Mouse (Mus musculus): ENCODE measurements at regions not wholly inside any gene's neighbourhood (a gene's known extent, or its start where the extent isn't known, plus 50 kb on each side); places are given as distances from the start of the nearest gene placed in this dataset.

GRCm38 (mm10) chr9:43970858-43971257, 72.3 kb upstream of the Thy1 start:
- TF ChIP-seq MYOD1 (IDR thresholded peaks at IDR 0.05; ENCODE audit: control insufficient read depth, insufficient read length, low read depth) = no peak
- TF ChIP-seq CTCF (IDR thresholded peaks at IDR 0.05; ENCODE audit: control insufficient read depth, insufficient read depth, insufficient read length) = no peak
- TF ChIP-seq MYOG (IDR thresholded peaks at IDR 0.05; ENCODE audit: control insufficient read depth, extremely low read depth, insufficient read length) = no peak
